Mouse (Mus musculus): ENCODE data around the gene Tjp1. TPM values are rescaled to one million over a fixed set of nuclear protein-coding genes. Genes with fewer than 3 reads are reported as not detected.

Gene Tjp1
- polyA plus RNA-seq (2015; fragmentation: Nextera tagmentation; extraction: Ambion mirVana), result 25.8 and 28.3 TPM in 2 replicates

DNA sequence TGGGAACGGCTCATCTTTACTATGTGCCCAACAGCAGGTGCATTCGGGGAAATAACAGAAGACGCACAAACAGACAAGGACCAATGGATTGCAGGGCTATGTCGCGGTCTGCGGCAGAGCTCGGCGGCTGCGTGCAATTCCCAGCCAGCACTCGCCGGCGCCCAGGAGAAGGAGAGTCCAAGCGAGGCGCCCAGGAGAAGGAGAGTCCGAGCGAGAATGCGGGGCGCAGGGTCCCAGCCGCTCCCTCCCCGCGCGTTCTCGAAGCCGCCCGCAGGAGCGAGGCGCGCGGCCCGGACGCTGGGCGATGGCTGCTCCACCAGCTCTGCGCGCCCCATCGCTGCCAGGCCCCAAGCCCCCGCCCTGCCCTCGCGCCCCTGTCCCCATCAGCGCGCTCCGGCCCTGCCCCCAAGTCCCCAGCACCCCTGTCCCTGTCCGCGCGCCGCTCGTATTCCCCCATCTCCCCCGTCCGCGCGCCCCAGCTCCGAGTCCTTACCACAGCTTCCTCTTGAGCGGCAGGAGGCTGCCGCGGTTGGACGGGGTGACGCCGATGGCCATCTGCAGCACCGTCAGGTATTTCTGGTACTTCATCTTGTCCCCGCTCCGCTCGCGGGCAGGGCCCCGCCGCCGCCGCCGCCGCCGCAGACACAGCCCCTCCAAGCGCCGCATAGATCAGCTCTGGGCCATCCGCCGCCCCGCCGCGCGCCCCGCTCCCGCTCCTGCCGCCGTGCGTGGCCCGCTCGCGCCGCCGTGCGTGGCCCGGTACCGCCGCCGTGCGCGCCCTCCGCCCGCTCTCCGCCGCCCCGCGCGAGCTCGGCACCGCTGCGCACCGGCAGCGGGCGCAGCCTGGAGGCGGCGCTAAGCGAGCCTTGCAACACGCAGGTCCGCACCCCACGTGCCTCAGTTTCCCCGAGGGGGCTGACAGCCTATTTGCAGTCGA lies at the start of gene Tjp1:
Gene Tjp1 (minus strand): TSS at position 711 of the 937 bp plus-strand sequence.
- peak within 1 kb of the TSS; percentile 24; the same call in 1 of the 2 replicates for H3K9ac ChIP-seq (ENCODE audit: low read depth, low read length)
- DNase-seq (ENCODE audit: low spot score), result no peak
- 2% methylated on average over 87 of the region's 115 CpGs for WGBS
- peak within 1 kb of the TSS; percentile 55 for H3K4me3 ChIP-seq (replicated peaks; ENCODE audit: low read depth, low read length)
- H3K9me3 ChIP-seq (replicated peaks; ENCODE audit: low read length), result no peaks in the 10 kb centered on the region
- H3K36me3 ChIP-seq (ENCODE audit: insufficient read depth, low read length), result no peaks in the 10 kb centered on the region
- peak; percentile 66 for ATAC-seq (replicated peaks; ENCODE audit: low FRiP score, low read depth)
- peaks cover 10% of the 10 kb centered on the region; the same call in 1 of the 2 replicates for H3K27me3 ChIP-seq (ENCODE audit: insufficient read depth, low read length)
- no peak for TF ChIP-seq CTCF (IDR thresholded peaks at IDR 0.05; ENCODE audit: low read depth)
- peak within 1 kb of the TSS; percentile 84 for H3K4me2 ChIP-seq (ENCODE audit: low read length)
- no peak within 1 kb of the TSS for H3K27ac ChIP-seq
- H3K4me1 ChIP-seq (replicated peaks; ENCODE audit: insufficient read depth, low read length), result 0 out of 2 replicates have a peak, but pooled peaks cover 3% of the 10 kb centered on the region

DNA sequence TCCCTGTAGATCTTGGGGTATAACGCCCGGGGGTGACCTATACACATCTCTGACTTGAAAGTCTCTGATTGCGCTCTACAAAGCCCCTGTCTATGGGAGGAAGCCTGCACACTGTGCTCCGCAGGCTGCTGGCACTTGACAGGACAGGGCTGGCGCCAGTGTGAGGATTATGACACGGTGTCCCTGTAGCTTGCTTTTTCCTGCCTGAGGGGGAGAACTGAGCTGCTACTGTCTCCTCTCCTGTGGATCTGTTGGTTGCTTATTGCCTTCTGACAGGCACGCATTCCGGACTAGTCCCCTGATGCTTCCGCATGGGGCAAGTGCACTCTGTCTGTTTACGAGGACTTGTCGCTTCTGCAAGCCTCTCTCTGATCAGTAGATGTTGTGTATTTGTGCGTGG lies 49.5 kb upstream of the Tjp1 start:
- H3K9me3 ChIP-seq (replicated peaks; ENCODE audit: low read length), result no peaks in the 10 kb centered on the region
- no peak overlapping the region for H3K4me2 ChIP-seq (ENCODE audit: low read length)
- H3K4me1 ChIP-seq (replicated peaks; ENCODE audit: insufficient read depth, low read length), result no peaks in the 10 kb centered on the region
- H3K4me3 ChIP-seq (replicated peaks; ENCODE audit: low read depth, low read length), result no peak overlapping the region
- WGBS, result 59% methylated on average over 12 of the region's 12 CpGs
- TF ChIP-seq CTCF (IDR thresholded peaks at IDR 0.05; ENCODE audit: low read depth), result no peak
- no peak overlapping the region for H3K9ac ChIP-seq (ENCODE audit: low read depth, low read length)
- H3K27me3 ChIP-seq (ENCODE audit: insufficient read depth, low read length), result no peaks in the 10 kb centered on the region
- no peak overlapping the region for H3K27ac ChIP-seq
- ATAC-seq (replicated peaks; ENCODE audit: low FRiP score, low read depth), result no peak
- DNase-seq (ENCODE audit: low spot score), result no peak
- H3K36me3 ChIP-seq (ENCODE audit: insufficient read depth, low read length), result no peaks in the 10 kb centered on the region

DNA sequence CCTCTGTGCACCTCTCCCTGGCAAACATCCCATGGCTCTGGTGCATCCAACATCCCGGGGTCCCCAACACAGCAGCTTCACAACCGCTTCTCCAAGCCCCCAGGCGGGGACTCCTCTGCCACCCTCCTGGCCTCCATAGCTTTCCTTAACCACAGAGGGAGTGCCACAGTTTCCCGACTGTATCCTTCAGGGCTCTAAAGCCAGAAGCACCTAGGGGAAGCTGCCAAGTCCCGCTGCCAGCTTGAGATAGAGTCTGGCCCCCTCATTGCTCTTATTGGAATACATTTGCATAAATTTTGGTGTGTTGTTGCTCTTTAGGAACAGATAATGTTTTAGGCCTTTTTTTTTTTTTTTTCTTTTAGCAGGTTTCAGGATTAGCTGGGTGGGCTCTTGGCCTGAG lies 45.1 kb upstream of the Tjp1 start:
- no peaks in the 10 kb centered on the region for H3K4me1 ChIP-seq (replicated peaks; ENCODE audit: insufficient read depth, low read length)
- H3K36me3 ChIP-seq (ENCODE audit: insufficient read depth, low read length), result no peaks in the 10 kb centered on the region
- ATAC-seq (replicated peaks; ENCODE audit: low FRiP score, low read depth) (no peak), DNase-seq (ENCODE audit: low spot score) (no peak)
- no peak overlapping the region for H3K4me3 ChIP-seq (replicated peaks; ENCODE audit: low read depth, low read length)
- no peak overlapping the region for H3K27ac ChIP-seq
- no peaks in the 10 kb centered on the region for H3K9me3 ChIP-seq (replicated peaks; ENCODE audit: low read length)
- H3K4me2 ChIP-seq (ENCODE audit: low read length), result no peak overlapping the region
- H3K27me3 ChIP-seq (ENCODE audit: insufficient read depth, low read length), result no peaks in the 10 kb centered on the region
- H3K9ac ChIP-seq (ENCODE audit: low read depth, low read length), result no peak overlapping the region
- 73% methylated on average over 5 of the region's 5 CpGs for WGBS
- TF ChIP-seq CTCF (IDR thresholded peaks at IDR 0.05; ENCODE audit: low read depth), result no peak

DNA sequence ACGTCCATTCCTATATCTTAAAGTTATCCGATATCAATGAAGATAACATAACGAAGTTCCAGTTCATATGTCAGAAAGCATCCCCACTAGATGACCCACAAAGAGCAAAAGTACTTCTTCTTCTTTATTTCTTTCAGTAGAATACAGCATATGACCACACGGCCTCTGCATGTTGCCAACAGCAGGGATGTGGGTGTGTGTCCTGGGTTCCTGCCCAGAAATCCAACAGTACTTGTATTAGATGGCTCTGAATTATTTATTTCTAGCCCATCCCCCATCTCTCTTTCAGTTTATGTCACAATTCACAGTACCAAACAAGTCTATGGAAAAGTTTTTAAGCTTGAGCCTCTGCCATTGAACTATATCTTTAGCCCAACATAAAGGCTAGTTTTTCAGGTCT lies 43.1 kb upstream of the Tjp1 start:
- WGBS, result 76% methylated on average over 4 of the region's 4 CpGs
- Histone ChIP-seq H3K9me3 (replicated peaks; ENCODE audit: low read length) (no peaks in the 10 kb centered on the region), H3K9ac (ENCODE audit: low read depth, low read length) (no peak overlapping the region), H3K4me2 (ENCODE audit: low read length) (no peak overlapping the region), H3K27ac (no peak overlapping the region), H3K27me3 (ENCODE audit: insufficient read depth, low read length) (no peaks in the 10 kb centered on the region), H3K4me3 (replicated peaks; ENCODE audit: low read depth, low read length) (no peak overlapping the region), H3K36me3 (ENCODE audit: insufficient read depth, low read length) (no peaks in the 10 kb centered on the region), H3K4me1 (replicated peaks; ENCODE audit: insufficient read depth, low read length) (no peaks in the 10 kb centered on the region)
- DNase-seq (ENCODE audit: low spot score) (no peak), ATAC-seq (replicated peaks; ENCODE audit: low FRiP score, low read depth) (no peak)
- no peak for TF ChIP-seq CTCF (IDR thresholded peaks at IDR 0.05; ENCODE audit: low read depth)

GRCm38 (mm10) chr7:65555996-65556395 lies 28.4 kb upstream of the Tjp1 start:
- H3K36me3 ChIP-seq (ENCODE audit: insufficient read depth, low read length), result no peaks in the 10 kb centered on the region
- H3K4me1 ChIP-seq (replicated peaks; ENCODE audit: insufficient read depth, low read length), result no peaks in the 10 kb centered on the region
- 86% methylated on average over 1 of the region's 1 CpGs for WGBS
- H3K4me3 ChIP-seq (replicated peaks; ENCODE audit: low read depth, low read length), result no peak overlapping the region
- no peak overlapping the region for H3K4me2 ChIP-seq (ENCODE audit: low read length)
- H3K27me3 ChIP-seq (ENCODE audit: insufficient read depth, low read length), result no peaks in the 10 kb centered on the region
- no peak overlapping the region for H3K9ac ChIP-seq (ENCODE audit: low read depth, low read length)
- ATAC-seq (replicated peaks; ENCODE audit: low FRiP score, low read depth) (no peak), DNase-seq (ENCODE audit: low spot score) (no peak)
- TF ChIP-seq CTCF (IDR thresholded peaks at IDR 0.05; ENCODE audit: low read depth), result no peak
- H3K9me3 ChIP-seq (replicated peaks; ENCODE audit: low read length), result no peaks in the 10 kb centered on the region
- H3K27ac ChIP-seq, result no peak overlapping the region

- H3K4me2 ChIP-seq (ENCODE audit: low read length), result no peak overlapping the region
- TF ChIP-seq CTCF (IDR thresholded peaks at IDR 0.05; ENCODE audit: low read depth), result no peak
- 18% methylated on average over 5 of the region's 5 CpGs for WGBS
- no peak overlapping the region for H3K9ac ChIP-seq (ENCODE audit: low read depth, low read length)
- ATAC-seq (replicated peaks; ENCODE audit: low FRiP score, low read depth) (no peak), DNase-seq (ENCODE audit: low spot score) (no peak)
- H3K36me3 ChIP-seq (ENCODE audit: insufficient read depth, low read length), result no peaks in the 10 kb centered on the region
- H3K4me3 ChIP-seq (replicated peaks; ENCODE audit: low read depth, low read length), result no peak overlapping the region
- H3K4me1 ChIP-seq (replicated peaks; ENCODE audit: insufficient read depth, low read length), result no peaks in the 10 kb centered on the region
- no peaks in the 10 kb centered on the region for H3K27me3 ChIP-seq (ENCODE audit: insufficient read depth, low read length)
- no peak overlapping the region for H3K27ac ChIP-seq
- H3K9me3 ChIP-seq (replicated peaks; ENCODE audit: low read length), result no peaks in the 10 kb centered on the region
Observed at GRCm38 (mm10) chr7:65545741-65546140, 18.2 kb upstream of the Tjp1 start.
